Mouse (Mus musculus) retina, postnatal 7 days (tissue): ENCODE measurements at regions not wholly inside any gene's neighbourhood (a gene's known extent, or its start where the extent isn't known, plus 50 kb on each side); places are given as distances from the start of the nearest gene placed in this dataset.

Source experiments
- DNase-seq: peaks from one replicate; pipeline ENCODE4 v3.0.0-alpha.2; 2012; ENCODE audit warnings: low read depth, low spot score

DNA sequence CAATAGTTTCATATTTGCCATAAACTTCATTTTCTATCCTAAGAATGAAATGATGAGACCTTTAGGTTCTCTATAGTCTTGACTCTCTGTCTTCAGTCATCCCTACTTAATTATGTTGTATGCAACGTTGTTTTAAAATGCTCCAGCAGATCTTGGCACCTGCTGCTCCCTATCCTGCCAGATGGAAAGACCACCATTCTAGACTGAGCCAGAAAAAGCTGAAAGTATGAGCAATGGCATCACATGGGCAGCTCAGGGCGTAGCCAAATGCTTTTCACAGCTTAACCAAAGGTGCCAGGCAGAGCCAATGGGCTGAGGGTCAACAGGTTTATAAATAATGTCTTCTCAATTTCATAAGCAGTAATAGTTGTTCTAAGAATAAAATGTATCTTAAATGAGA, 190.2 kb upstream of the Cdh20 start:
- DNase-seq: no peak

DNA sequence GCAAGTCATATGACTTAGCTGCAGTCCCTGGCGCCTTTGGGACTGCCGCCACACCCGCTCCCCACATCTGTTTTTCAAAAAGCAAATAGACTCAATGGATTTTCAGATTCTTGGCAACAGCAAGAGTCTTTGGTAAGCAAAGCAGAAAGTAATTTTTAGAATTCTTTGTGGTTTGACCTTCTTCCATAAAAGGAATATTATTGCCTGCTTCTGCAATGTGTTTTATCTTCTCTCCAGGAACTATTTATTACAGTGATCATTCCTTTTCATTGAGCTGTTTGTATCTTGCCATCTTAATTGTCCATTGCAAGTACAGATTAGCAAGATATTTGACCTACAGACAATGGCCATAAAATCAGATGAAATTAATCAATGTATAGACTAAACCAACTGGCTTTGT, 184.2 kb upstream of the Cdh20 start:
- no peak for DNase-seq

DNA sequence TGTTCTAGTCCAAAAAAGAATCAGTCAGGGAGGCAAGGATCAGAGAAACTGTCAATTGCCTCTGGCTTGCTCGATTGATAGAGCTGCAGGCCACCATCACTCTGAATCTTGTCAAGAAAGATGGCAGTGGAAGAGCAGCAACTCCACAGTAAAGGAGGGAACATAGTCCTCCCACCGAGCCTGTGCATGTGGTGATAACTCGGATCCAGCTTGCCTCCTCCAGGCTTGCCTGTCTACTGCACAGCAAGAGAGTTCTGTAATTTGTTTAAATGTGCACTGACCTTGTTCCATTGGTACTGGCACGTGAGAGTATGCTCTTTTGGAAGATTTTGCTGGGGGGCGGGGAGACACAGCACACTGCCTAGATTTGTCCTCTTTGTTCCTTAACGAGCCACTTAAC, 181.3 kb upstream of the Cdh20 start:
- DNase-seq: no peak

DNA sequence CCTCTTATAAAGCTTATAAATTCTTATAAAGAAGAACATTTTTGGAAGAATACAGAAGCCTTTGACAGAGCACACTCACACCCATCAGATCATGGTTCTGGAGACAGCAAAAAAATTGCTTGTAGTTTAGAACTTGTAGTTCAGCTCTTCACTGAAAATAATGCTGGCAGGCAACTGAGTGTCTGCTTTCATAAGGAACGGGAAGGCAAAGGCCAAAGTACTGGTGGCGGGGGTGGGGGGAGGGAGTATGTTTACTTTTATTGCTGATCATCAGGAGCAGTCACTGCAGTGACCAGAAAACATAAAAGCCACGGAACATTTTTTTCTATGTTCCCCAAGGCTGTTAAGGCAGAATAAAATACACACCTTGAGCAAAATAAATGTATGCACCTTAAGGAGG, 163.0 kb upstream of the Cdh20 start:
- no peak for DNase-seq

DNA sequence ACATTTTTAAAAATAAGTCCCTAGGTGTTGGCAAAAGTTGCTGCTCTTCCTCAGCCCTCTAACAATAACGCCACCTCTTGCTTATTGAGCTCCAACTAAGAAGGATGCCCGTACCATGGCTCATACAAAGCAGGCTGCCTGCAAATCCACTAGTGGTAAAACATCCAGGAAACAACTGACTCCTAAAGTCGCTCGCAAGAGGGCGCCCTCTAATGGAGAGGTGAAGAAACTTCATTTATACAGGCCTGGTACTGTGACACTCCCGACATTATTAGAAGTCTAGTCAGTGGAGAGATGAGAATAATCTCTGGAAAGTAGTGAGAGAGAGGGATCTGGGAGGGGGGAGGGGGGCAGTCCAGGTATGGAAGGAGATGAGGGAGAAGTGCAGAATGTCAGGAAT, 158.9 kb upstream of the Cdh20 start:
- DNase-seq: no peak

DNA sequence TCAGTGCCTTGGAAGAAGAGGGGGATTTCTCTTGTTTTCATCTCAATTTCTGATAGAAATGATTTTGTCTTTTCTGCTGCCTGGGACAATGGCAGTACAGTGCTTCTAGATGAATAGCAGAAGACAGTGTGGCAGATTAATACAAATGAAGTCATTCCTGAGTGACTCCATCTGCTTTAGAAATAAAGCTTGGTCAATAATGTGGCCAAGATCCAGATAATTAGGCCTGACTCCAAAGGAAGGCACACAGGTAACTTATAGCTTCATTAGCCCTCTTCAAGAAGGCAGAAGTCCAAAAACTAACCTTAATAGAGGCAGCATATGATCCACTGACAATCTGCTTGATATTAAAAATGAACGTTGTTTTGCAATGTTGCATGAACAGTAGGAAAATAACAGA, 151.0 kb upstream of the Cdh20 start:
- DNase-seq: no peak

DNA sequence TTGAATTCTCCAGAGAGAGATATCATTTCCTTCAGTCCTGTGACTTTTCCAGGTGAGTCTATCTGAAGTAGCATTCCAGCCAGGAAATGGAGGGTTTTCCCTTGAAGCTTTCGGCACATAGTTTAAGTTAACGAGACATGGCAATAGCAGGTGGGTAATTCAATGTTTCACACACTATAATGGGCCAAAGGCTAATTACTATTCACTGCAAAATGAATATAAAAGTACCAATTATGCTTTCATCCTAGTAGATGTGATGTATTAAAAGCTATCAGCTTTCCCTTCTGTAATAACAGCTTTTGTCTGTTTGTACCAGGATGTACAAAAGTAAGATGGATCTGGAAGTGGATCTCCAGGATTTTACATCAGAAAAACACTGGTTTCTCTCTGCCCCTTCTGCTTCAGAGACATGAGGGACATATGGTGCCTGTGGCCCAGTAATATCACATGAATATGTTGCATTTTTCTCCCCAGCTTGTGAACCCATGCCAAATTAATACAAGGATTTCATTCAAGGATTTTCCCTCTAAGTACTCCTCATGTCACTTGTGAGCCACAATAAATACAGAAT, 148.4 kb upstream of the Cdh20 start:
- no peak for DNase-seq

DNA sequence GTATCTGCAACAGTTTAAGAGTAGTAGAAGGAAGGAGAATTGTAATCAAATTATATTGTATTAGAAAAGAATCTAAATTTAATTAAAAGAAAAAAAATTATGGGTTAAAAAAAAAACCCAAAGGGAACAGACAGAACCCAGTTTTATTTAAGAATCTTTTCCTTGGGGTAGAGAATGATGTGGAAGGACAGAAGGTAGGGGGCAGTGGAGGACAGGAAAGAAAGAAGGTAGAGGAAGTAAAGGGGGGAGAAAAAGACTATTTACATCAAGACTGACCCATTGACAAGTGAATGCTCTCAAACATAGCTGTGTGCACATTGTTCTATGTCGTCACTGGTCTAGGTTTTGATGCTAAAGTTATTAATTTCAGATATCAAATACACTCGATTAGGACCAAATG, 142.8 kb upstream of the Cdh20 start:
- no peak for DNase-seq

DNA sequence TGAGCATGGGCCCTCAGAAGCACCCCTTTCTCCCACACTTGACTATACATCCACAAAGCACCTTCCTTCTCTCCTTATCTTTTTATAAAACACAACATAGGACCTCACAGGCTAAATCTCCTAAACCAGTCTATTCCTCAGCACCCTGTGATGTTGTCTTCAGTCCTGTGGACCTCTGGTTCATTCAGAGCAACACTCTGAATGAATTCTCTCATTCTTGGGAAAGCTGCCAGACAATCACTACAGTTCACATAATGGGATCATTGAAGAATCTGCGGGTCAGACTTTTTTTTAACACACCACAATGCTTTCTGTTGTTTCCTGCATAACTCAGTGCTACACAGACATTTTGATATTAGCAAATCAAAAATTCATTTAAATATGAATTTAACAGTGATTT, 115.9 kb upstream of the Cdh20 start:
- DNase-seq: peak; percentile 19
